Mouse (Mus musculus) urinary bladder, postnatal 10 days (tissue): ENCODE results near the gene Sco1.
"Not testable (repeated sequence)": the region's sequence is repeated elsewhere in the genome, so short reads cannot be mapped to it uniquely, and the experiment has no call there.

ENCODE experiments used
- DNase-seq: peaks from one replicate; pipeline ENCODE4 v3.0.0; 2022; ENCODE audit warnings: low spot score

The Sco1 gene

GRCm38 (mm10) chr11:67085489-67085888 is 33.0 kb downstream of the Sco1 start:
- DNase-seq: no peak

GRCm38 (mm10) chr11:67086467-67087164 is 34.1 kb downstream of the Sco1 start:
- no peak for DNase-seq

- DNase-seq: no peak
Measured at GRCm38 (mm10) chr11:67087225-67087624, 34.8 kb downstream of the Sco1 start.

GRCm38 (mm10) chr11:67092354-67092753 is 39.9 kb downstream of the Sco1 start:
- not testable (repeated sequence) for DNase-seq

- DNase-seq: no peak
Measured at GRCm38 (mm10) chr11:67093201-67093600, 40.7 kb downstream of the Sco1 start.

- DNase-seq: no peak
Measured at GRCm38 (mm10) chr11:67093652-67094051, 41.2 kb downstream of the Sco1 start.

GRCm38 (mm10) chr11:67094470-67094869 is 42.0 kb downstream of the Sco1 start:
- DNase-seq: no peak

GRCm38 (mm10) chr11:67097709-67098108 is 45.2 kb downstream of the Sco1 start:
- DNase-seq: no peak

- no peak for DNase-seq
Measured at GRCm38 (mm10) chr11:67098427-67098826, 46.0 kb downstream of the Sco1 start.

- DNase-seq: no peak
Measured at GRCm38 (mm10) chr11:67099241-67099640, 46.8 kb downstream of the Sco1 start.

- DNase-seq: no peak
Measured at GRCm38 (mm10) chr11:67100169-67100568, 47.7 kb downstream of the Sco1 start.

GRCm38 (mm10) chr11:67101713-67102112 is 49.2 kb downstream of the Sco1 start:
- no peak for DNase-seq

- DNase-seq: no peak
Measured at GRCm38 (mm10) chr11:67103256-67103655, 50.8 kb downstream of the Sco1 start.

GRCm38 (mm10) chr11:67104242-67104641 is 51.8 kb downstream of the Sco1 start:
- no peak for DNase-seq

GRCm38 (mm10) chr11:67104714-67105113 is 52.2 kb downstream of the Sco1 start:
- DNase-seq: no peak

- no peak for DNase-seq
Measured at GRCm38 (mm10) chr11:67105689-67106088, 53.2 kb downstream of the Sco1 start.

GRCm38 (mm10) chr11:67106973-67107372 is 54.5 kb downstream of the Sco1 start:
- no peak for DNase-seq

- DNase-seq: no peak
Measured at GRCm38 (mm10) chr11:67110168-67110948, 57.9 kb downstream of the Sco1 start.

GRCm38 (mm10) chr11:67112019-67112850 is 59.8 kb downstream of the Sco1 start:
- no peak for DNase-seq

- no peak for DNase-seq
Measured at GRCm38 (mm10) chr11:67112851-67113202, 60.4 kb downstream of the Sco1 start.

- no peak for DNase-seq
Measured at GRCm38 (mm10) chr11:67113381-67113780, 60.9 kb downstream of the Sco1 start.

GRCm38 (mm10) chr11:67114261-67114660 is 61.8 kb downstream of the Sco1 start:
- DNase-seq: no peak

- no peak for DNase-seq
Measured at GRCm38 (mm10) chr11:67114901-67115300, 62.4 kb downstream of the Sco1 start.
